Mouse (Mus musculus): ENCODE results near the gene Tedc2.

DNA sequence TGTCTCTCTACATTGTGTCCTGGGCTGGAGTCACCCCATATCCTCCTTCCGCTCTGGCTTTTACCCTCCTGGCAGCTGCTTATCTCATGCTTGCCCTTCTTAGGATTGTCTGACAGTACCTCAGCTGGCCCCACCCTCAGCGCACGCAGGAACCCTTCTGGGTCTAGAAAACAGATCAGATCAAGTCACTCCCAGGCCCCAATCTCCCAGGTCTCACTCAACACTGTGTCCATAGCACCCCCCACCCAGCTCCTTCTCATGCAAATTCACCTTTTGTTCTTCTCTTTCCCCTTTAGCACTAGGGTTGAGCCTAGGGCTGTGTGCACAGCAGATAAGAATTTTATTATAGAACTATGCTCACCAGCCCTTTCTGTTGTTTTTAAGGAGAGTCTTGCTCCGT is 17.6 kb downstream of the Tedc2 start:
- TF ChIP-seq POLR2A (IDR thresholded peaks at IDR 0.05; ENCODE audit: insufficient read length, low read depth) = no peak
- no peak for TF ChIP-seq MYOD1 (IDR thresholded peaks at IDR 0.05; ENCODE audit: control insufficient read depth in 1 of 3, insufficient read length in 2 of 3, low read depth in 2 of 3)
- TF ChIP-seq TCF12 (IDR thresholded peaks at IDR 0.05; ENCODE audit: insufficient read depth, poor library complexity, severe bottlenecking) = no peak
- no peak for TF ChIP-seq E2F4 (IDR thresholded peaks at IDR 0.05; ENCODE audit: insufficient read depth)
- no peak for TF ChIP-seq MAX (IDR thresholded peaks at IDR 0.05; ENCODE audit: low read depth)
- no peak for TF ChIP-seq MYOG (IDR thresholded peaks at IDR 0.05; ENCODE audit: control insufficient read depth in 1 of 3, insufficient read depth in 1 of 3, insufficient read length in 2 of 3, low read depth in 2 of 3)
- TF ChIP-seq POLR2AphosphoS2 (IDR thresholded peaks at IDR 0.05; ENCODE audit: insufficient read length, low read depth) = no peak
- TF ChIP-seq CEBPB (IDR thresholded peaks at IDR 0.05; ENCODE audit: insufficient read depth, poor library complexity, severe bottlenecking) = no peak
- TF ChIP-seq USF1 (IDR thresholded peaks at IDR 0.05; ENCODE audit: low read depth) = no peak
- no peak for TF ChIP-seq REST (IDR thresholded peaks at IDR 0.05; ENCODE audit: insufficient read depth, insufficient read length)
- TF ChIP-seq TCF3 (IDR thresholded peaks at IDR 0.05; ENCODE audit: insufficient read length, low read depth) = no peak
